Mouse (Mus musculus): ENCODE results near the gene Adam1b.

Adam1b gene

DNA sequence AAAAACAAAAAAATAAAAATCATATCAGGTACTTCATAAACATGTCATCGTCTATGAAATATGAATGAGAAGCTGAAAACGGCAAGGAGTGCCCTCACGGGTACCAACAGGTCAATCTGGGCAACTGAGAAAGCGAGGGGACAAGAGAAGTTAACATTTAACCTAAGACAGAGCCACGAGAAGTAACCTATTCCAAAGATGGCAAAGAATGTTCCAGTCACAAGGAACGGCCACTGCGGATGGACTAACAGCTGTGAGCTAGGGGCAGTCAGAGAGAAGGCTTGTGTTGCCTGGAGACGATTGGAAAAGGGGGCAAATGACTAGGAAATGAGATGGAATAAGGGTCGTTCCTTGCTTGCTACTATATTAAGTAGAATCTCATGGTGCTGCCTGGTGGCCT is 52.8 kb downstream of the Adam1b start:
- no peak for DNase-seq (ENCODE audit: extremely low read depth, low read depth, low spot score)
